Mouse (Mus musculus): Measurements from ENCODE around the gene Cyb5r3. TPM values are rescaled to one million over a fixed set of nuclear protein-coding genes. Genes with fewer than 3 reads are reported as not detected.

Gene Cyb5r3
- polyA plus RNA-seq, 1 experiment from 2014 or later: 121 TPM

DNA sequence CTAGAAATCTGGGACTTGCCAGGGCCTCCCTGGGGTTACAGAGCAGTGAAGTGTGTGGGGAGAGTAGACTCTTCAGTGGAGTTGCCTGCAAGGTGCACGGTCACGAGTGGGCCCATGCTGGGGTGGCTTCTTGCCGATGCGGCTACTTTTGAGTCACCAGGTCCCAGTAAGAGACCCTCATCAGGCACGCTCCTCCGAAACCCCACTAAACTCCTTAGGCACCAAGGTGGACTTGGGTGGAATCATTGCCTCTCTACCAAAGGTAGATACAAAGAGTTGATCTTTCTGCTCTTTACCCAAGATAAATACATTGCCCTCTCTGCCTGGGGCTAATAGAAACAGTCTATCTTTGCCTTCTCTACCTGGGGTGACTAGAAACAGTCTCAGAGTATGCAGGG, 14.7 kb downstream of the Cyb5r3 start:
- Histone ChIP-seq H3K4me3 (ENCODE audit: low read depth, low read length) (no peak overlapping the region), H3K4me2 (ENCODE audit: low read length) (no peak overlapping the region), H3K36me3 (ENCODE audit: control insufficient read depth, insufficient read depth, low read length) (peaks cover 27% of the 10 kb centered on the region), H3K27me3 (ENCODE audit: control insufficient read depth, insufficient read depth, low read depth, low read length) (no peaks in the 10 kb centered on the region), H3K9me3 (replicated peaks; ENCODE audit: control insufficient read depth, low read length, poor library complexity, severe bottlenecking) (no peaks in the 10 kb centered on the region), H3K27ac (ENCODE audit: low read length) (no peak overlapping the region), H3K9ac (ENCODE audit: low read depth, low read length) (no peak overlapping the region), H3K4me1 (ENCODE audit: control insufficient read depth, insufficient read depth, low read length) (no peaks in the 10 kb centered on the region)
- 99% methylated on average over 6 of the region's 6 CpGs for whole genome bisulfite sequencing
- no peak for ATAC-seq

DNA sequence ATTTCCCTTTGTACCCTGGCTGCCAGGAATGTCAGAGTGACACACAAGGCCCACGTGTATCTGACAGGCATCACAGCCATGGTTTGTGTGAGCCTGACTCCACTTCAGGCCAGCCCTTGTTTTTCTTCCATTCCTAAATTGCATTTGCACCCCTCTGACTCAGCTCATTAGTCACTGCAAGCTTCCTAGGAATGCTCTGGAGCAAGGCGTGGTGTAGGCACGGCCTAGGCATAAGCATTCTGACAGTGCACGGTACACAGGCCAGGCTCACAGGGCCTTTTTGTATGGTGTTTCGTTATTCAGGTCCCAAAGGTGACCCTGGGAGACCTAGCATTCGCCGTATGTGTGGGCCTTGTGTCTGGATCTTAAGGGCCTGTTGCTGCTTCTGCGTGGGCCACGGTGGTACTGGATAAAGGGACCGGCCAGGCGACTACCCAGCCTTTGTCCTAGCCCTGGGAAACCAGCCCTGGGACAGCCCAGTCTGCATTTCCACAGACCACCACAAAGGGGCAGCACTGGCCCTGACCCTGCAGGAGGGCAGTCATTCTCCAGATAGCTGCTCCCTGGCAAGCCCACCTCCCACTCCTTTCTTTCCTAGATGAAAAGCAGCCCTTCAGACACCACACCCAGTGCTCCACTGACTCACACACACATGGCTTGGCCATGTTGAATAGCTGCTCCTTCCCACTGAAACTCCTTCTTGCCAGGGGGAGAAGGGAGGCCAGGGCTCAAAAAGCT, 15.3 kb downstream of the Cyb5r3 start:
- Histone ChIP-seq H3K27ac (ENCODE audit: low read length) (no peak overlapping the region), H3K27me3 (ENCODE audit: control insufficient read depth, insufficient read depth, low read depth, low read length) (no peaks in the 10 kb centered on the region), H3K4me3 (ENCODE audit: low read depth, low read length) (no peak overlapping the region), H3K9me3 (replicated peaks; ENCODE audit: control insufficient read depth, low read length, poor library complexity, severe bottlenecking) (no peaks in the 10 kb centered on the region), H3K9ac (ENCODE audit: low read depth, low read length) (no peak overlapping the region), H3K4me1 (ENCODE audit: control insufficient read depth, insufficient read depth, low read length) (no peaks in the 10 kb centered on the region), H3K4me2 (ENCODE audit: low read length) (no peak overlapping the region), H3K36me3 (ENCODE audit: control insufficient read depth, insufficient read depth, low read length) (peaks cover 27% of the 10 kb centered on the region)
- 77% methylated on average over 11 of the region's 11 CpGs for WGBS
- ATAC-seq: no peak

DNA sequence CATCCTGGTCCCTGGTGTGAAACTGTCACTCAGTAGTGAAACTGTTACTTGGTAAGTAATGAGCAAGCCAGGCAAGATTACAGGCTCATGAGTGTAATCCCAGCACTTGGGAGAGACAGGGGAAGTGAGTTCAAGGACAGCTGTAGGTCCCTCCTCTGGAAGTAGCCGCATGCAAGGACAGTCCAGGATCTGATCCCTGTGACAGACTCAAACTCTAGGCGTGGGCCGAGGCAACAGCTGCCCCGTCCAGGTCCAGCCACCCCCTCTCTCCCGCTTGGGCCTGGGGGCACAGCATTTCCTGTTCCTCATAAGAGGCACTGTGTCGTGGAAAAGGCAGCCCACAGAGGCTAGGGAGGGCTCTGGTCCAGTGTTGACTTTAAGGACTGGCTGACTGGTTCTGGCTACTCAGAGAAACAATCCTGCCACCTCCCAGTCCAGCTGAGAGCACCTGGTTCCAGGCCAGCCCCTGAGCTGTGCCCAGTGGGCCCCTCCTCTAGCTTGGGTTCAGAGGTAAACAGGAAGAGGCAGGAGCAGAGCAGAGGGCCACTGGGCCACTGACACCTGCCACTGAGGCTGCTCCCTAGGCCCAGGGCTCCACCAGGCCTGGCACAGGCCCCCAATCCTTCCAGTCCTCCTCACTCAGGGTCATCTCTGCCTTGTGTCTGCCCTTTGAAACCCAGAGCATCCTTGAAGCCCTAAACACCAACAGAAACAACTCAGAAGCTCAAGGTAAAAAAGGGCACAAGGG, 16.5 kb downstream of the Cyb5r3 start:
- no peak overlapping the region for H3K27ac ChIP-seq (ENCODE audit: low read length)
- no peak for ATAC-seq
- H3K4me3 ChIP-seq (ENCODE audit: low read depth, low read length): no peak overlapping the region
- H3K9ac ChIP-seq (ENCODE audit: low read depth, low read length): no peak overlapping the region
- H3K36me3 ChIP-seq (ENCODE audit: control insufficient read depth, insufficient read depth, low read length): peaks cover 21% of the 10 kb centered on the region
- H3K4me2 ChIP-seq (ENCODE audit: low read length): no peak overlapping the region
- H3K4me1 ChIP-seq (ENCODE audit: control insufficient read depth, insufficient read depth, low read length): no peaks in the 10 kb centered on the region
- 75% methylated on average over 6 of the region's 6 CpGs for WGBS
- H3K9me3 ChIP-seq (replicated peaks; ENCODE audit: control insufficient read depth, low read length, poor library complexity, severe bottlenecking): no peaks in the 10 kb centered on the region
- H3K27me3 ChIP-seq (ENCODE audit: control insufficient read depth, insufficient read depth, low read depth, low read length): no peaks in the 10 kb centered on the region

DNA sequence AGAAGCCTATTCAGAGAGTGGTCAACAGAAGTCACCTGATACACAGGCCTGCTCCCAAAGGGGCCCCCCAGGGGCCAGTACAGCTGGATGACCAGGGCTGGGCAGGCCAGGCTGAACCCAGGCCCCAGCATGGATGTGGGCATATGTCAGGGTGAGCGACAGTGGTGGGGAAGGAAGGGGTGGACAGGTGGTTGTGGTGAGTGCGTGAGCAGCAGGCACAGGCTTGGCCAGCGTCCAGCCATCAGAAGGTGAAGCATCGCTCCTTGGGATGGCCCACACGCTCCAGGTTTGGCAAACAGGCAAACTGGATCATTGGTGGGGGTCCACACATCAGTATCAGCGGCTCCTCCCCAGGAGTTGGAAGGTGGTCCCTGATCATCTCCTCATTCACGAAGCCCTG, 18.1 kb downstream of the Cyb5r3 start:
- H3K4me1 ChIP-seq (ENCODE audit: control insufficient read depth, insufficient read depth, low read length): peaks cover 3% of the 10 kb centered on the region; the same call in 1 of the 2 replicates
- WGBS: 96% methylated on average over 7 of the region's 7 CpGs
- no peak for ATAC-seq
- no peak overlapping the region for H3K9ac ChIP-seq (ENCODE audit: low read depth, low read length)
- H3K27me3 ChIP-seq (ENCODE audit: control insufficient read depth, insufficient read depth, low read depth, low read length): no peaks in the 10 kb centered on the region
- H3K36me3 ChIP-seq (ENCODE audit: control insufficient read depth, insufficient read depth, low read length): peaks cover 16% of the 10 kb centered on the region
- no peak overlapping the region for H3K27ac ChIP-seq (ENCODE audit: low read length)
- H3K4me2 ChIP-seq (ENCODE audit: low read length): no peak overlapping the region
- H3K4me3 ChIP-seq (ENCODE audit: low read depth, low read length): no peak overlapping the region
- no peaks in the 10 kb centered on the region for H3K9me3 ChIP-seq (replicated peaks; ENCODE audit: control insufficient read depth, low read length, poor library complexity, severe bottlenecking)

DNA sequence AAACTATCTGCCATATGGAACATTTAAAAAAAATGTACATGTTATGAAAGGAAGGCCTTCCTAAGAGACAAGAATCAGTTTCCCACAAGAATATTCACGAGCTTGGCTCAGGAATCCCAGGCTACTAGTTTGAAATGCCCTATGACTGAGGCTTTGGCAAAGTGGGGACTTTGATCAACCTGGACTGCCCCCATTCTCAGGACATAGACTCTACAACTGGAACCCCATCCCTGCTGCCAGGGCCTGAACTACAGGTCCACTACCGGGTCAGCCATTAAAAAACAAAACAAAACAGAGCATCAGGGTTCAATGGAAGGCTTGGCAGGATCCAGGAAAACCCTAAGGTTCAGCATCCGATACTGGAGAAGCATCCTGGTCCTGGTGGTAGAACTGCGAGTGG, 21.7 kb downstream of the Cyb5r3 start:
- Histone ChIP-seq H3K4me3 (ENCODE audit: low read depth, low read length) (no peak overlapping the region), H3K27me3 (ENCODE audit: control insufficient read depth, insufficient read depth, low read depth, low read length) (no peaks in the 10 kb centered on the region), H3K36me3 (ENCODE audit: control insufficient read depth, insufficient read depth, low read length) (0 out of 2 replicates have a peak, but pooled peaks cover 5% of the 10 kb centered on the region), H3K4me2 (ENCODE audit: low read length) (no peak overlapping the region), H3K27ac (ENCODE audit: low read length) (no peak overlapping the region), H3K4me1 (ENCODE audit: control insufficient read depth, insufficient read depth, low read length) (peaks cover 10% of the 10 kb centered on the region), H3K9ac (ENCODE audit: low read depth, low read length) (no peak overlapping the region), H3K9me3 (replicated peaks; ENCODE audit: control insufficient read depth, low read length, poor library complexity, severe bottlenecking) (no peaks in the 10 kb centered on the region)
- 85% methylated on average over 4 of the region's 4 CpGs for WGBS
- no peak for ATAC-seq

DNA sequence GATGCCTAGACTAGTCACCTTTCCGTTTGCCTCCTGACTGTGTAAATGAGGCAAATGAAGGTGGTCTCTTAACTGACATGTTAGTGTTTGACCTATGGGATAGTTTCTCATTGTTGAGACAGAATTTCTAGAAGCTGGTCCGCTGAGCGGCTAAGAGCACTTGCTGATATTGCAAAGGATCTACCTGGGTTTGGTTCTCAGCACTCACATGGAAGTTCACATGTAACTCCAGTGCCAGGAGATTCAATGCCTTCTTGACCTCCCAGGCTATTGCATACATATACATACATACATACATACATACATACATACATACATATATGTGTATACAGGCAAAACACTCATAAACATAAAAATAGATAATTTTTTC, 22.3 kb downstream of the Cyb5r3 start:
- peak overlapping the region; percentile 99 for H3K27ac ChIP-seq (ENCODE audit: low read length)
- H3K9me3 ChIP-seq (replicated peaks; ENCODE audit: control insufficient read depth, low read length, poor library complexity, severe bottlenecking): no peaks in the 10 kb centered on the region
- 22% methylated on average over 3 of the region's 3 CpGs for WGBS
- peak overlapping the region; percentile 60 for H3K4me2 ChIP-seq (ENCODE audit: low read length)
- peaks cover 10% of the 10 kb centered on the region for H3K4me1 ChIP-seq (ENCODE audit: control insufficient read depth, insufficient read depth, low read length)
- H3K4me3 ChIP-seq (ENCODE audit: low read depth, low read length): peak overlapping the region; percentile 84; the same call in 1 of the 2 replicates
- H3K36me3 ChIP-seq (ENCODE audit: control insufficient read depth, insufficient read depth, low read length): 0 out of 2 replicates have a peak, but pooled peaks cover 5% of the 10 kb centered on the region
- ATAC-seq: no peak
- H3K27me3 ChIP-seq (ENCODE audit: control insufficient read depth, insufficient read depth, low read depth, low read length): no peaks in the 10 kb centered on the region
- peak overlapping the region; percentile 95; the same call in 1 of the 2 replicates for H3K9ac ChIP-seq (ENCODE audit: low read depth, low read length)

DNA sequence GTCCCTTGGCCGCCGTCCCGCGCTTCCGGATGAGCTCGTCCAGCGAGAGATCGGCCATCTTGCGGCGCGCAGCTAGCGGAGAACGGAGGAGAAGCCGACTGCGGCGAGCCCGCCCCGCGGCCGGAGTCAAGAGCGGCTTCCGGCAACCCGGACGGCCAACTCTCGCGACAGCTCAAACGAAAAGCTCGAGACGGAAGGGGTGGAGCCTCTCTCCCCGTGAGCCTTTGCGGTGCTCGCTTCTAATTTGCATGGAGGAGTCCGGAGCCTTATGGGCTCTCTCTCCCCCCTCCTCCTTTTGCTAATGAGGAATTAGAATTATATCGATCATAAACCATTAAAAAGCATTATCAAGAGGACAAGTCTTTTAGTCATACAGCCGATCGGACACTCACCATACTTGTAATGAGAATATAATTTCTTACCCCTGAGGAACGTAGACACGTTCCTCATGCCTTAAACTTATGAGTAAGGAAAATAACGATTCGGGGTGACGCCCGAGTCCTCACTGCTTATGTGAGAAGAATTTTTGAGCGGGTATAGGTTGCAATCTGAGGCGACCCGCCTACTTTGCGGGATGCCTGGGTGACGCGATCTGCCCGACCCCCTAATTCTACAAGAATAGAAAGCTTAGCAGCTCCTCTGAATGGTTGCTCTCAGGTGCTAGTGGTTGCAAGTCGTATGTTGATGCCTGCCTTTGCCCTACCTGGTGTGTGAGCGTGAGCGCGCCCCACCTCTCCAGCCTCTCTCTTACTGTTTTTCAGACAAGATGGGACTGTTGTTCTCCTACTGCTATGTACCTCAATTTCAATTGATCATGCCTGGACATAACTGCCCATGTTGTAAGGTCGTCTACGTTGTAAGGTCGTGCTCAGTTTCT, 23.0 kb downstream of the Cyb5r3 start, which contains the start of gene Poldip3:
Gene Poldip3 (minus strand): TSS at position 189 of the 877 bp plus-strand sequence.
- 0 out of 2 replicates have a peak, but pooled peaks cover 5% of the 10 kb centered on the region for H3K36me3 ChIP-seq (ENCODE audit: control insufficient read depth, insufficient read depth, low read length)
- H3K9me3 ChIP-seq (replicated peaks; ENCODE audit: control insufficient read depth, low read length, poor library complexity, severe bottlenecking): no peaks in the 10 kb centered on the region
- peak within 1 kb of the TSS; percentile 99 for H3K27ac ChIP-seq (ENCODE audit: low read length)
- H3K27me3 ChIP-seq (ENCODE audit: control insufficient read depth, insufficient read depth, low read depth, low read length): no peaks in the 10 kb centered on the region
- H3K9ac ChIP-seq (ENCODE audit: low read depth, low read length): peak within 1 kb of the TSS; percentile 95
- H3K4me2 ChIP-seq (ENCODE audit: low read length): peak within 1 kb of the TSS; percentile 84
- H3K4me3 ChIP-seq (ENCODE audit: low read depth, low read length): peak within 1 kb of the TSS; percentile 84
- peaks cover 10% of the 10 kb centered on the region for H3K4me1 ChIP-seq (ENCODE audit: control insufficient read depth, insufficient read depth, low read length)
- ATAC-seq: peak; percentile 93
- WGBS: under 1% methylated on average over 56 of the region's 56 CpGs

DNA sequence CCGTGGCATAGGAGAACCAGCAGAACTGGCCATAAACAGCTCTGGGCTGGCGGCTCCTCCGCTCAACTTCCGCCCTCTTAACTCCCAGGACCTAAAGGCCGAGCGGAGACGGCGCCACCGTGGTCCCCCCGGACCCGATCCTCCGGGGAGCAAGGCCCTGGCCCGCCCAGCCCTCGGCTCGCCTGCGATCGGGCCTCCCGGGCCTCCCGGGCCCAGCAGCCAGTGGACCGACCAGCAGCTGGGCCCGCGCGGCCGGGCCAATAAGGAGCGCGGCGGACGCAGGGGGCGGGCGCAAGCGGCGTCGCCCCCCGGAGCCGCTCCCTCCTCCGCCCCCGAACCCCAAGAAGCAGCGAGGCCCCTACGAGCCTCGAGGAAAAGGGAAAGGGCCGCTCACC, 23.6 kb downstream of the Cyb5r3 start:
- peak overlapping the region; percentile 99 for H3K27ac ChIP-seq (ENCODE audit: low read length)
- H3K27me3 ChIP-seq (ENCODE audit: control insufficient read depth, insufficient read depth, low read depth, low read length): no peaks in the 10 kb centered on the region
- H3K4me2 ChIP-seq (ENCODE audit: low read length): peak overlapping the region; percentile 84
- H3K9ac ChIP-seq (ENCODE audit: low read depth, low read length): peak overlapping the region; percentile 95
- 0 out of 2 replicates have a peak, but pooled peaks cover 3% of the 10 kb centered on the region for H3K36me3 ChIP-seq (ENCODE audit: control insufficient read depth, insufficient read depth, low read length)
- H3K4me3 ChIP-seq (ENCODE audit: low read depth, low read length): peak overlapping the region; percentile 84
- peaks cover 10% of the 10 kb centered on the region for H3K4me1 ChIP-seq (ENCODE audit: control insufficient read depth, insufficient read depth, low read length)
- WGBS: under 1% methylated on average over 37 of the region's 41 CpGs
- ATAC-seq: peak; percentile 82
- no peaks in the 10 kb centered on the region for H3K9me3 ChIP-seq (replicated peaks; ENCODE audit: control insufficient read depth, low read length, poor library complexity, severe bottlenecking)

All from midbrain, embryonic 16.5 days (tissue).